Mouse (Mus musculus): ENCODE data around the gene Mgll.

GRCm38 (mm10) chr6:88841514-88841780, 117.2 kb downstream of the Mgll start:
- TF ChIP-seq CTCF (conservative IDR thresholded peaks at IDR 0.05; ENCODE audit: low read length) (no peak), NANOG (IDR thresholded peaks at IDR 0.05; ENCODE audit: borderline replicate concordance, low read length) (no peak), POU5F1 (IDR thresholded peaks at IDR 0.05; ENCODE audit: borderline replicate concordance, low read length) (no peak)
